Mouse (Mus musculus): ENCODE data around the gene Gzf1.

- TF ChIP-seq GATA1 (IDR thresholded peaks at IDR 0.05; ENCODE audit: borderline replicate concordance, low read length) (no peak), FLI1 (IDR thresholded peaks at IDR 0.05; ENCODE audit: low read length) (no peak)
Measured at GRCm38 (mm10) chr2:148631602-148632001, 49.2 kb upstream of the Gzf1 start.
